Mouse (Mus musculus) R1 (cell line): ENCODE results near the gene Ccdc85b.

Experiments used
- DNase-seq: peaks from one replicate; pipeline ENCODE4 v3.0.0-alpha.2; 2018; ENCODE audit warnings: low read depth, low spot score

The Ccdc85b gene

DNA sequence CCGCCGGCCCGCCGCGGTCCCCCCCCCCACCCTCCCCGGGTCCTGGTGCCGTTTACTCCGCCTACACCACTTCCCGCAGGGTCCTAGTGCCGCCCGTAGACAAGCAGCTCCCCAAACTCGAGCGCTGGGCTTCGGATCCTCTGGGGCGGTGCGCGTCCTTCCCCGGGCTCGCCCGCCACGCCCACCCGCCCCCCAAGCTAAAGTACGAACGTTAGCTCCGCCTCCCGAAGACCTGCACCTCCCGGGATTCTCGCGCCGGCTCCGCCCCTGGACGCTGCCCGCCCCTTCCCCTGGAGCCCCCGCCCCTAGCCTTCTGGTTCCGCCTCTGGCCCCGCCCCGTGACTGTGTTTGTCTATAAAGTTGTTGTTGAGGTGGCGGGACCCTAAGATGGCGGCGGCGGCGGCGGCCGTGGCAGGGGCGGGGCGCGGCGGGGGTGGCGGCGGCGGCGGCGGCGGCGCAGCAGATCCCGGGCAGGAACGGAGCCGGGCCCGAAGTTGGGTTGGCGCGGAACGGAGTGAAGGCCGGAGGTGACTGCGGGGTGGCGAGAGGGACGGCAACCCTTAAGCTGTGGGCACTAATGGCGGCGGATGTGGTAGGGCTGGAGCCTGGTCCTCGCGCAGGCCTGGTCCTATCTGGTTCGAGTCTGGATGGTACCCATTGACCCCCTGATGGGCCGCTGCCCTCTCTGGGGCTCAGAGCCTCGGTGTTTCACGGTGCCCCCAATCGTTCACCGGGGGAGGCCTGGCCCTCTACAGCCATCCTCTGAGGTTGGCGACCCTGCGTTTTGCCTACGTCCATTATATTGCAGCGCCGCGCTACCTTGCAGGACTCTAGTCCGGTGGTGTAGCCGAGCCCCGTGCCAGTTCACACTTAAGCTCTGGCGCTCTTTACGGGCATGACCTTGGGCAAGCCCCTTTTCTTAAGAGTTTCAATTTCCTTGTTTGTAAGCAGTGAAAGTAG lies 32.6 kb downstream of the Ccdc85b start, which contains the start of the genes Drap1 and AI837181:
Gene Drap1, minus strand, starts transcription at position 198 of the 960 bp plus-strand sequence.
Gene AI837181, plus strand, starts transcription at position 363 of the 960 bp plus-strand sequence.
- DNase-seq, result peak; percentile 95

DNA sequence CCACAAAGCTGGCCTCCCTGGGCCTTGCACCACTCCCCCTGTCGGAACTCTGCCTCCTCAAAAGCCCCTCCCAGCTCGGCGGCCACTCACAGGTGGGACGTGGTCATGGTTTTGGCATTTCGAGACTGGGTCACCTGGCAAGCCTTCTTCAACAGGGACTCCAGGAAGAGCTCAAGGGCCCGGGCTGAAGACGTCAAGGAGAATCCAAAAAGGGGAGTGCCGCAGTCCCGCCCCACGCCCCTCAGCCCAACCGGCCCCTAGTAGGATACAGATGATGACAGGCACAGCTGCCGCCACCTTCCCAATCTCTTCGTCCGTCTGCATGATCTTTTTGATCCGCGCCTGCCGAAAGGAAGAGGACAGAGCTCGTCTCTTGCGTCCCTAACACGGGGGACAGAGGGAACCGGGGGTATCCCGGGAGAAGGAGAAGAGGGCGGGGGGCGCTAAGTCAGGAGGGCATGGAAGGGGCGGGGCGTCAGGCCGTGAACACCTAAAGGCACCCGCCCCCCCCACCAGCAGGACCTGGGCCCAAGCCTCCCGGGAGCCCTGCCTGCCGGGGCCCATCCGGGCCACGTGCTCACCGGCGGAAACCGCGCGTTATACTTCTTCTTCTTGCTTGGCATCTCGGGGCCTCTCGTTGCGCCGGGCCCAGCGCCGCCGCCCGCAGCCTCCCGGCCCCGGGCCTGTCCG lies 33.5 kb downstream of the Ccdc85b start:
- peak; percentile 80 for DNase-seq

DNA sequence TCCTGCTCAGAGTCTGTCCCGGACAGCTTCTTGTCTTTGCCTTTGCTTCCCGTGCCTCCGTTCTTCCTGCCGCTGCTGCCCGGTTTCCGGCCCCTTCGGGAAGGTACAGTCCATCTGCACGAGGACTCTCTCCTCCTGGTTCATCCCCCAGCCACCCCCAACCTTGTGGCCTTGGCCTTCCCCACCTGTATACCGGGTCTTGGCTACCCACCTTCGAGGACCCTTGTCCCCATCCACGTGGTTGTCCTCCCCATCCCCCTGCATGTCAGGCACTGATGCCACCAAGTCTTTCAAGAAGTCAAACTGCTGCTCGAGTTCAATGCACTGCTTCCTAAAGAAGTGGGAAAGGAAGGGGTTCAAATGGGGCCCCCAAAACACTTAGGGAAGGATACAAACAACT lies 34.1 kb downstream of the Ccdc85b start:
- DNase-seq, result no peak

DNA sequence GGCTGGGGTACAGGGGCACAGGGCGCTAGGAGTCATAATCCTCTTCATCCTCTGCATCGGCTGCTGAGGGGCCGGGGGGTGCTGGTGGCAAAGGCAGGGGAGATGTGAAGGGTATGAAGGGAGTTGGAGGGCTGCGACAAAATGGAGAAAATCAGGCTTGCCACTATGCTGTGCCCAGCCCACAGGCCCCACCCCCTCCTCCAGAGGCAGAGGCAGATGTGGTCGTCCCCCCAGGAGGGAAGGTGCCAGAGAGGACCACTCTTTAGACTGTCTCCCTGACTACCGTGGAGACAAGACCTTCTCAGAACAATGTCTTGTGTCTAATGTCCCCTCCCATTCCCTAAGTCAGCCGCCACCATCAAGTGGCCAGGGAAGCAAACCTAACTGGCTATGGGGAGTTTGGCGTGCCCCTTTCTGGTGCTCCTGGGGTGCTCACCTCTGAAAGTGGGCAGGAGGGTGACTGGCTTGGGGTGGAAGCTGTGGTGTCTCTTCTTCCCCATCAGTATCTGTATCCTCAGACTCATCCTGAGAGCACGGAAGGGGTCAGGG lies 34.7 kb downstream of the Ccdc85b start:
- DNase-seq, result no peak

DNA sequence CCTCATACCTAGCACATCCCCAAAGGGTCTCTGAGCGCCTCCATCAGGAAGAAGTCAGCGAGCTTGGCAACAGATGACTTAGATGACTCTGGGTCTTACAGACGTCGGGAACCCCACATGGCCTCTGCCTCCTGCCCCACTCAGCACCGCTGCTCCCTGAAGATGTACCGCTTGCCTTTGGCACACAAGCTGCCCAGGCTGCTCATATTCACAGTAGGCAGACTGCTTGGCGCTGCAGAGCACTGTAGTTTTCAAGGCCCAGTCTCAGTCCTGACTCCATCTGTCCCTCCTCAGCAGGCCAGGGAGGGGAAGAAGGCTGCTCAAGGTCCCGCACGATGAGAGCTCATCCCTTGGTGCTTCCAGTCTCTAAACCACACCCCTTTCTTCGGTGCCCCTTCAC lies 35.4 kb downstream of the Ccdc85b start:
- no peak for DNase-seq

DNA sequence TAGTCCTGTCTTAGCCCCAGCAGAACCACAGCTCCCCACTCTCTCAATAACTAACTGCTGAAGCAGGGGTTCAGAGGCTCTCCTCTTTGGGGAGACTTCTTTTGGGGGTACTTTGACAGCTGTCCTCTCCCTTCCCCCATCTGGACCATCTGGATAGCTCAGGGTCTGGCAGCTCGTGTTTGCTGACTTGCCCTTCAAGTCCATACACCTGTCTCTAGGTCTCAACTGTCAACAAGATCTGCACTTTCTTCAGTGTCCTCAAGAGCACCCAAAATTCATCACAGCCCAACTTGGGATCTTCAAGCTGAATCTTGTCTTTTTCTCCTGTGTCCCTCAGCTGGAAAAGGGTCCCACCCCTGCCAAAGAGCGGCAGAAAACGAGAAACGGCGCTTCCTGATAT lies 35.9 kb downstream of the Ccdc85b start:
- no peak for DNase-seq

DNA sequence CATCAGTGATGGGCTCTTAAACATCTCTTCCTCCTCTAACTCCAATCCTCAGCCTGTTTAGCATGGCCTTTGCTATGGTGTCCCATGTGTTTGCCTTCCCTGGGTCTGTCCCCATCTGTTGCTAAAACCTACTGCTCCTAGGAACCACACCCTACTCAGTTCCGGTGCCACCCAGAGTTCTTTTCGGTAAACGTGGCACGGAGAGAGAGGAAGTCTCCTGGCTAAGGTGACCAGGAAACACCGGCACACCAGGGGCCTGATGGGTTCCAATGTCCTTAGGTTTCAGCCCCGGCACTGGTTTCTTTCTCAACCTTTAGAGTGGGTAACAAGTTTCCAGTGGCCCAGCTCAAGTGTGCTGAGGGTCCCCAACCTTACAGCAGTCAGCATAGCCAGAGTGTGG lies 37.1 kb downstream of the Ccdc85b start:
- DNase-seq, result no peak

DNA sequence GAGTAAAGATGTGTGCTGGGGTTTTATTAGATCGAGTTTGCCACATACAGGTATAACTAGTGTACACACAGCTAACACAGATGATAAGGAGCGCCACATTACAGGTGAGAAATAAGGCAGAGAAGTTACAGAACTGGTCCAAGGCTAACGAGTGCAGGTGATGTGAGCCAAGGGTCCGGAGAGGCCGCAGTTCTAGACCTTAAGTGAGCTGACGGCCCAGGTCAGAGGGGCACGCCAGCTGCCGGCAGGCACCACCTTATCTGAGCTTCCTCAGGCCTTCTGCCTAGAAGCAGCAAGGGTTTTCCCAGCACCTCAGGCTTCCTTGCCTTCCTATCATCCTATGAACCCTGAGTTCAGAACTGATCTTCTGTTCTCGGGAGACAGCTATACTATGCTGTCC lies 38.1 kb downstream of the Ccdc85b start:
- DNase-seq, result no peak

DNA sequence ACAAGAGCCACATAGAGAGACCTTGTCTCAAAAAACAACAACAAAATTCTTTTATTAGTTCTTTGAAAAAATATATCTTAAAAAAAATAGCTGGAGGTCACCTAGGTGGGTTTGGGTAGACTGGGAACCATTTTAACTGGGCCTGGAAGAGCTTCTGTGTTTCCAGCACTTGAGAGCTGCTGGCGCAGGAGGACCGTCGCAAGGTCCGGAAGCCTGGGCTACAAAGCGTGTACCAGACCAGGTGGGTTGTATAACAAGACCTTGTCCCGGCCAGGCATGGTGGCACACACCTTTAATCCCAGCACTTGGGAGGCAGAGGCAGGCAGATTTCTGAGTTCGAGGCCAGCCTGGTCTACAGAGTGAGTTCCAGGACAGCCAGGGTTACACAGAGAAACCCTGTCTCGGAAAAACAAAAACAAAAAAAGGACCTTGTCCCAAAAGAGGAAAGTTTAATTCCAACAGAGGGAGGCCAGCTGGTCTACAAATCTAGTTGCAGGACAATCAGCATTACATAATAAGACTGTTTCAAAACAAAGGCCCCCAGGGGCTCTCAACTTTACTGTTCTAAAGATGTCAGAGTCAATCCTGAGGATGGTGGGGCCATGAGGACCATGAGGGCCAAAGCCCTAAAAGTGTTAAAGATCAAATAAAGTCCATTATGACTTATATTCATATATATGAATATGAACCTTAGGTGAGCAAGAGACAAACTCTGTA lies 38.8 kb downstream of the Ccdc85b start:
- DNase-seq, result no peak

DNA sequence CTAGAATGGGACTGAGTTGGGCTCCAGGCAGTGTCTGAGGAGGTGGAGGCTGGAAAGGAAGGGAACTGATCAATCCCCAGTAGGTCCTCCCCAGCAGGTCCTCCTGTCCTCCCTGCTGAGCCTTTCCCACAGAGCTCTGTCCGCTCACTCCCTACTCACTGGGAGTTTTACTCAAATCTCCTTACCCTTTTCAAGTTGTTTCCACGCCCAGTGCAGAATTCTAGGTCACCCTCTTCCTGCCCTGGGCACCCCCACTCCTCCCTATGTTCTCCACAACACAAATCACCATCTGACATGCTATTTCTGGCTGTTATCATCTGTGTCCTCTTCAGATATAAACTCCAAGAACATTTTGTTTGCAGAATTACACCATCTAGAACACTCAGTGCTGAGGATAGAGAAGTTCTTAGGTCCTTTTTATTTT lies 43.1 kb downstream of the Ccdc85b start:
- no peak for DNase-seq

DNA sequence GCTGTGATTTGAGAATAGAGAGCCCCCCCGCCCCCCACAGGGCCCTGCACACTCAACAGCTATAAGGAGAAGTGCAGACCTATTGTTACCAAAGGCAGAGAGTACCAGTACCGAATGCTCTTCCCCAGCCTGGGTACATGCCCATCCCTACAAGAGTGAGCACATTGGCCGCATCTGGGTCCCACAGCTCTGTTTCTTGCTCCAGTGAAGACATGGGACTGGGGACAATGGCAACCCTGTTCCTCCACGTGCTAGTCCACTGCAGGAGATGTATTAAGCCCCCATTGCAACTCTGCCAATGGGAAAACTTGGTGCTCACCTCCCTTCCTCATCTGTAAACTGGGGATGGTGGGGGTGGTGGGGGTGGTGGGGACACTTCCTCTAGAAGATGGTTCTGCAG lies 43.9 kb downstream of the Ccdc85b start:
- DNase-seq, result no peak

DNA sequence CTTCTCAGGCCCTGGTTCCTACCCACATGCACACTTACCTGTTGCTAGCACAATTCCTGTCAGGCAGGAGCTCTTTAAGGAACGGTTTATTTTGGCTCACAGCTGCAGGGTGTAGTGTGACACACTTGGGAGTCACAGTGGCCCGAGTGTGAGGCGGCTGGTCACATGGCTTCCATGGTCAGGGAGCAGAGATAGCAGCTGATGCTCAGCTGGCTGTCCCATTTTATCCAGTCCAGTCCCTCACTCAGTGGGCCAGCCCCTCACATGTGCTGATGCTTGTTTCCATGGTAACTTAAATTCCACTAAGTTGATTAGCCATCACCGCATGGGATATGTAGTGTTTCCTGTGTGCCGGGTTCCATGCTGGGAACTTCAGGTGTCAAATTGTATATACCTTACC lies 45.7 kb downstream of the Ccdc85b start:
- peak; percentile 28 for DNase-seq

DNA sequence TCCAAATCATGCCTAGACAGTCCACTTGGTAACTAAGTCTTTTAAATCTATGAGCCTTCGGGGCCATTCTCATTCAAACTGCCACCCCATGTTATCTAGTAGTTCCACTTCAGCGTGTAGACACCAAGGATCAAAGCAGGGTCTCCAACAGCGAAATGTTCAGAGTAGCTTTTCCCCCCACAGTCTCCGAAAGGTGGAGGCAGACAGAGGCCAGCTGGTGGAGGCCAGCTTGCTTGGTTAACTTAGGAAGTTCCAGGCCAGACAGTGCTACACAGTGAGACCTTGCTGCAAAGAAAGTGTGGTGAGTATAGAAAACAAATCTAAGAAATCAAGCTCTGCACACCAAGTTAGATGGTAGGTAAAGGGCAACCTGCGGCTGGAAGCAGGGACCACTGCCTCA lies 47.1 kb downstream of the Ccdc85b start:
- no peak for DNase-seq

DNA sequence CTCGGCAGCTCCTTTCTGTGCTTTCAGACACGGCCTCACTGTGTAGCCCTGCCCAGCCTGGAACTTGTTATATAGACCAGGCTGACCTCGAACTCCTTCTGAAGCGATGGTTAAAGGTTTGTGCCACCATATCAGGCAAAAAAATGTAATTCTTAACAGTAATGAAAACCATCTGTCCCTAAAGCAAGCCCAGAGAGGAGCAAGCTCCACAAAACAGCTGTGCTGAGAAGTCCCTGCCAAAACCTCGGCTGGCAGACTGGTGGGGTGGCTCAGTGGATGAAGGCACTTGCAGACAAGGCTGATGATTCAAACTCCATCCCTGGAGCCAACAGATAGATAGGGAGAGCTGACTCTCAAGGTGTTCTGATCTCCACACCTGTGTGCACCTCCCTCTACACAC lies 48.6 kb downstream of the Ccdc85b start:
- DNase-seq, result no peak

DNA sequence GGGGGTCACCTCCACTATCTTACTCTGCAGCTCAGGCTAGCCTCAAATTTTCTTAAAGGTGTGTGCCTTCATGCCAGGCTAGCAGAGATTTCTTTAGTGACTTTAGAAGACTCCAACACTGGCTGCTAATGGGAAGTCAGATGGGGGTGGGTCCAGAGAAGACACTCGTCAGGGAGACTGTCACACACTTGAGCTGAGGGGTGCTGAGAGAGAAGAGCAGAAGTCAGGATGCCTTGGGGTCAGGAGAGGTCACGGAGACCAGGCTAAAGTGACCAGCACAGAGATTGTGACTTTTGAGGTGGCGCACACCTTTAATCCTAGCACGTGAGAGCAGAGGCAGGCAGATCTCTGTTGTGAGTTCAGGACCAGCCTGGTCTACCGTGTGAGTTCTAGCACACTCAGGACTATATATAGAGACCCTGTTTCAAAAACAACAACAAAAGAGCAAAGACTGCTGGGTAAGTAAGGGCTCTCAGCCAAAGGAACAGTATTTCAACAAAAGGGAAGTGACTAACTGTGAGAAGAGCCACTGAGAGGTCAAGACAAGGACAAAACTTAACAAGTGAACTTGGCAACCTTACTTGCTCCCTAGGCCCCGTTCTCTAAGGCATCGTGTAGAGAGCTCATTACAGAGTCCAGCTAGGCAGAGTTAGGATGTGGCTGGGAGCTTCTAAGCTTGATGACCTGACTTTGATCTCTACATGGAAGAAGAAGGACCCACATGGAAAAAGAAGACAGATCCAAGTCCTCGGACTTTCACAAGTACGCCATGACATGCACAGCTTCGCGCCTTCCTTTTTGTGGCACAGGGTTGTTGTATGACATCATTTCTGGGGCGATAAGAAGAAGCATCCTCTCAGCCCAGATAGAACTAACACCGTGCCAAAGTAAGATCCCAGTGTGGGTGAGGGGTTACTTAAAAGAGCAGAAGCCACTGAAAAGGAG lies 49.4 kb downstream of the Ccdc85b start:
- DNase-seq, result no peak

DNA sequence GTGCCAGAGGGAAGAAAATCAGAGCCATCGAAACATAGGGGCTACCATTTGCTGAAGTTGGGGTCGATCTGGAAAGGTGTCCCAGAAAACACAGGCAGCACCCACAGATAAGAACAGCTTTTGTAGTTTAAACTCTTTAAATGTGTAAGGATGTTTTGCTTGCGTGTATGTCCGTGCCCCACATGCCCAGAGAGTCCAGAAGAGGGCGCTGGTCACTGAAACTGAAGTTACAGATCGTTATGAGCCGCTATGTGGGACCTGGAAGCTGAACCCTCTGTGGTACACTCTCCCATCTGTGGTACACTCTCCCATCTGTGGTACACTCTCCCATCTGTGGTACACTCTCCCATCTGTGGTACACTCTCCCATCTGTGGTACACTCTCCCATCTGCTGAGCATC lies 50.6 kb downstream of the Ccdc85b start:
- DNase-seq, result peak; percentile 76

DNA sequence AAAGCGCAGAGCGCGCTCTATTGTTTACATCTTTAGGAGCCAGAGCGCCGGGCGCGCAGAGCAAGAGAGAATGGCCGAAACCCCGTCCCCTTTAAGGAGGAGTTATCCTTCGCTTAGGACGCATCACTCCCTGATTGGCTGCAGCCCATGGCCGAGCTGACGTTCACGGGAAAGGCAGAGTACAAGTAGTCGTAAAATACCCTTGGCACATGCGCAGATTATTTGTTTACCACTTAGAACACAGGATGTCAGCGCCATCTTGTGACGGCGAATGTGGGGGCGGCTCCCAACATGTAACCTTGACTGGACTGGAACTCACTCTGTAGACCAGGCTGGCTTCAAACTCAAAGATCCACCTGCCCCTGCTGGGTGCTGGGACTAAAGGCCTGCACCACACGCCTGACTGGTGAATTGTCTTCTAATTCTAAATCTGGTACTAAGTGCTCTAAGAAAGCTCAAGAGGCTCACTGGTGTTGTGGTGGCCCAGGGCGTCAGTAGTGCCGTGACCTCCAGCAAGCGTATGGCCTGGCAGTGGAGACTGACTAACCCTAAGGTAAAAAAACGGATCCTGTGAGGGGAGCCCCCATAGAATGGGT lies 51.1 kb downstream of the Ccdc85b start:
- peak; percentile 76 for DNase-seq

DNA sequence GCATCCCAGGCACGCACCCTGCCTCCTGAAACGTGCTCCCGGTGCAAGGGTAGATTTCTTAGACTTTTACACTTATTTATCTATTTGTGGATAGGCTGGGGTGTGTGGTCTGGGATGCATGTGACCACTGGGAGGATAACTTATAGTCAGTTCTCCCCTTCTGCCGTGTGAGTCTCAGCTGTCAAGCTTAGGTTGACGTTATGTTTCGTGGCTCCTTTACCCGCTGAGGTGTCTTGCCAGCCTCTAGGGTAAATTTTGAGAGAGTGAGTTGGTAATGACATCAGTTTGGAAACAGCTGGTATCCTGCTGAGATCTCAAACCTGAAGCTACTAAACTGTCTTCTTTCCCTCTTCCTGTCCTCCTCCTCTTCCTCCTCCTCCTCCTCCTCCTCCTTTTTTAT lies 51.8 kb downstream of the Ccdc85b start:
- no peak for DNase-seq
